Comparison of ENCODE assay signal across 30 mouse cellular contexts in genomic region chr10:100415566-100415965, GRCm38 (mm10). TPM values are rescaled to one million over a fixed set of nuclear protein-coding genes. Genes with fewer than 3 reads are reported as not detected.
"Had no signal": no experiment of that assay in that cellular context is flagged by ENCODE, and none has a peak within 500 bp of the region (broad histone marks: within the 10 kb centered on the region; RNA-seq: fewer than 3 reads in every experiment).

No protein-coding gene starts in this region.

- H3K27ac ChIP-seq: limb, embryonic 12.5 days; limb, embryonic 15.5 days; liver, embryonic 14.5 days; macrophage; midbrain, embryonic 12.5 days had no signal

- DNase-seq: kidney, adult 18-20 months; kidney, adult 9 months; kidney, postnatal 14 days; kidney, postnatal 4 days; left cerebral cortex, postnatal 4 days; liver, postnatal 0 days; lung, embryonic 14.5 days; right cerebral cortex, adult 18-20 months; right cerebral cortex, postnatal 25 days; thymus, postnatal 25 days had no signal

- H3K4me3 ChIP-seq: limb, embryonic 12.5 days; limb, embryonic 15.5 days; midbrain, embryonic 12.5 days had no signal

- H3K9me3 ChIP-seq: limb, embryonic 12.5 days; limb, embryonic 15.5 days; midbrain, embryonic 12.5 days had no signal

- ATAC-seq: liver, postnatal 0 days; lung, postnatal 0 days had no signal

- H3K9ac ChIP-seq: limb, embryonic 12.5 days; limb, embryonic 15.5 days; liver, embryonic 14.5 days; liver, postnatal 0 days; lung, embryonic 14.5 days; midbrain, embryonic 12.5 days had no signal

- H3K4me2 ChIP-seq: limb, embryonic 12.5 days; limb, embryonic 15.5 days; liver, embryonic 11.5 days; lung, embryonic 14.5 days; midbrain, embryonic 12.5 days had no signal

- H3K4me1 ChIP-seq: limb, embryonic 12.5 days; limb, embryonic 15.5 days; midbrain, embryonic 12.5 days had no signal

- H3K27me3 ChIP-seq: limb, embryonic 12.5 days; limb, embryonic 15.5 days; midbrain, embryonic 12.5 days had no signal

- H3K36me3 ChIP-seq: limb, embryonic 12.5 days; limb, embryonic 15.5 days; midbrain, embryonic 12.5 days had no signal

RNA-seq across cellular contexts. Expression of gene Gm4312, which starts 33.2 kb away (rescaled TPM):
- total RNA-seq: layer of hippocampus, adult 18-20 months; layer of hippocampus, postnatal 14 days; left cerebral cortex, adult 8-10 months; left cerebral cortex, postnatal 14 days; left cerebral cortex, postnatal 4 days; megakaryocyte, adult 5-6 weeks; midbrain, postnatal 0 days had no signal
- polyA plus RNA-seq: kidney, embryonic 16.5 days; limb, embryonic 12.5 days; limb, embryonic 15.5 days; liver, embryonic 11.5 days; liver, embryonic 14.5 days; liver, postnatal 0 days; lung, embryonic 14.5 days; lung, postnatal 0 days; macrophage; midbrain, embryonic 12.5 days; midbrain, postnatal 0 days; neural tube, embryonic 11.5 days; neural tube, embryonic 14.5 days; spleen, adult 2 months; stomach, embryonic 16.5 days; testis, adult 2 months; thymus, postnatal 0 days had no signal

RNA-seq across cellular contexts. Expression of gene Gm4307, which starts 54.4 kb away (rescaled TPM):
- total RNA-seq: layer of hippocampus, adult 18-20 months; layer of hippocampus, postnatal 14 days; left cerebral cortex, adult 8-10 months; left cerebral cortex, postnatal 14 days; left cerebral cortex, postnatal 4 days; megakaryocyte, adult 5-6 weeks; midbrain, postnatal 0 days had no signal
- polyA plus RNA-seq: kidney, embryonic 16.5 days; limb, embryonic 12.5 days; limb, embryonic 15.5 days; liver, embryonic 11.5 days; liver, embryonic 14.5 days; liver, postnatal 0 days; lung, embryonic 14.5 days; lung, postnatal 0 days; macrophage; midbrain, embryonic 12.5 days; midbrain, postnatal 0 days; neural tube, embryonic 11.5 days; neural tube, embryonic 14.5 days; spleen, adult 2 months; stomach, embryonic 16.5 days; testis, adult 2 months; thymus, postnatal 0 days had no signal
